Mouse (Mus musculus) embryonic facial prominence, embryonic 10.5 days (tissue): Measurements from ENCODE around the gene Gm4567. TPM values are rescaled to one million over a fixed set of nuclear protein-coding genes. Genes with fewer than 3 reads are reported as not detected.
"Not testable (repeated sequence)": the region's sequence is repeated elsewhere in the genome, so short reads cannot be mapped to it uniquely, and the experiment has no call there.

Experiments
- DNase-seq: peaks from one replicate; pipeline ENCODE4 v3.0.0-alpha.2; 2017; ENCODE audit warnings: low spot score
- H3K27ac ChIP-seq: fragments of 300-500 bp; sonication (generic); replicated peaks from 2 replicates; pipeline ENCODE4 v1.5.1; 2016; ENCODE audit warnings: mild to moderate bottlenecking
- H3K27me3 ChIP-seq: fragments of 300-500 bp; sonication (generic); replicated peaks from 2 replicates; pipeline ENCODE4 v1.6.1; 2016; ENCODE audit warnings: low read depth, mild to moderate bottlenecking; ENCODE audit not compliant: poor library complexity, severe bottlenecking
- H3K36me3 ChIP-seq: fragments of 300-500 bp; sonication (generic); replicated peaks from 2 replicates; pipeline ENCODE4 v1.6.1; 2016; ENCODE audit warnings: mild to moderate bottlenecking, moderate library complexity
- H3K4me1 ChIP-seq: fragments of 300-500 bp; sonication (generic); 2 replicates; pipeline ENCODE4 v1.6.1; 2016
- H3K4me3 ChIP-seq: fragments of 300-500 bp; sonication (generic); 2 replicates; pipeline ENCODE4 v1.5.1; 2016; ENCODE audit warnings: mild to moderate bottlenecking, moderate library complexity
- H3K9me3 ChIP-seq: fragments of 300-500 bp; sonication (generic); 2 replicates; pipeline ENCODE4 v1.6.1; 2016; ENCODE audit warnings: mild to moderate bottlenecking
- WGBS: fragments of 180-500 bp; shearing (Covaris S2); methylation state at CpG from one replicate; pipeline ENCODE4 v1.1.7; 2016; 5-methylcytosine and 5-hydroxymethylcytosine counted together
- polyA plus RNA-seq: library from polyadenylated mRNA; unstranded; fragments of >200 nt; fragmentation: Nextera tagmentation; extraction: Ambion mirVana; gene quantifications from 2 replicates; pipeline ENCODE4 v1.2.1, GENCODE M21; 2016

Gene Gm4567
- not detected in 2 replicates for polyA plus RNA-seq

GRCm38 (mm10) chr7:22719610-22720009 is at the start of gene Gm4567:
Gene Gm4567 (minus strand): TSS chr7:22719710.
- H3K4me3 ChIP-seq, H3K36me3 ChIP-seq: not testable (repeated sequence)
- no CpG with 5 or more reads among the region's 1 CpGs for WGBS

GRCm38 (mm10) chr7:22761397-22761796 is 41.9 kb upstream of the Gm4567 start, which contains the start of gene Vmn1r157:
Gene Vmn1r157 (plus strand): TSS chr7:22761697.
- not testable (repeated sequence) for H3K27me3 ChIP-seq, H3K4me1 ChIP-seq, DNase-seq, H3K4me3 ChIP-seq, H3K36me3 ChIP-seq, H3K27ac ChIP-seq, H3K9me3 ChIP-seq
- 34% methylated on average over 2 of the region's 3 CpGs for WGBS

More at GRCm38 (mm10) chr7:22719610-22720009, at the start of gene Gm4567:
- H3K27ac ChIP-seq, DNase-seq, H3K27me3 ChIP-seq, H3K4me1 ChIP-seq, H3K9me3 ChIP-seq: not testable (repeated sequence)

DNA sequence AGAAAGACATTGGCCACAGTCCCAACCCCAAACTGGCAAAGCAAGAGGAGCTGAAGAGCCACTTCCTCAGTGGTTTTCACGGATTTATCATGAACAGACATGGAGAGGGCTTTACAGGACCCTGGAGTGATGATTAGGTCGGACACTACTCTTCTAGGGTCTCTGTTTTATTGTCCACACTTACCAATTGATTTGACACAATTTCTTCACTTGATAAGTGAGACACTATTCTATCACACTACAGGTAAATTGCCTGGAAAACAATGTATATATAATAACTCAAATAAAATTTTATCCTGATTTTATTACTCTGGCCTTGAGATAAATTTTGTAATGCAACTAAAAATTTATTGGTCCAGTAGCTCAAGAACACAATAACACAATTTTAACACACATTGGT is 27.3 kb downstream of the Gm4567 start, which contains the start of gene Gm8693:
Gm8693 (minus strand) TSS at position 101 of the 400 bp plus-strand sequence.
- not testable (repeated sequence) for H3K36me3 ChIP-seq, H3K9me3 ChIP-seq, DNase-seq, H3K27me3 ChIP-seq, H3K4me1 ChIP-seq, H3K27ac ChIP-seq, H3K4me3 ChIP-seq
- WGBS = no CpG with 5 or more reads among the region's 2 CpGs

Other genes starting within 250 kb of the Gm4567 start
- gene Vmn1r151, start 220.0 kb downstream of the Gm4567 start, polyA plus RNA-seq = not detected in 2 replicates
- not detected in 2 replicates for gene Vmn1r152, start 196.7 kb downstream of the Gm4567 start, polyA plus RNA-seq
- gene Gm8677, start 184.8 kb downstream of the Gm4567 start, polyA plus RNA-seq = not detected in 2 replicates
- gene Gm4201, start 154.4 kb downstream of the Gm4567 start, polyA plus RNA-seq = not detected in 2 replicates
- not detected in 2 replicates for gene Gm4565, start 131.6 kb downstream of the Gm4567 start, polyA plus RNA-seq
- gene Vmn1r155, start 61.7 kb downstream of the Gm4567 start, polyA plus RNA-seq = not detected in 2 replicates
- gene Gm8693, start 27.4 kb downstream of the Gm4567 start, polyA plus RNA-seq = not detected in 2 replicates
- gene Vmn1r157, start 42.0 kb upstream of the Gm4567 start, polyA plus RNA-seq = not detected in 2 replicates
- gene Vmn1r158, start 71.1 kb upstream of the Gm4567 start, polyA plus RNA-seq = not detected in 2 replicates
- gene Vmn1r159, start 123.9 kb upstream of the Gm4567 start, polyA plus RNA-seq = not detected in 2 replicates
- not detected in 2 replicates for gene Vmn1r160, start 151.5 kb upstream of the Gm4567 start, polyA plus RNA-seq